Mouse (Mus musculus) gastrocnemius, postnatal 4 days (tissue): Measurements from ENCODE around the gene Hmgcll1. TPM values are rescaled to one million over a fixed set of nuclear protein-coding genes. Genes with fewer than 3 reads are reported as not detected.

Source experiments
- DNase-seq, 2 experiments: peaks; one replicate each; pipeline ENCODE4 v3.0.0; 2021 to 2022; ENCODE audit warnings: low spot score in 2 of 2, mixed read lengths in 2 of 2
- long read RNA-seq, 2 experiments: library from polyadenylated mRNA; stranded (forward); transcript quantifications; one replicate each; pipeline ENCODE4 v2.0.0; 2021
- total RNA-seq, 2 experiments: library from RNA; stranded (reverse); gene quantifications; 2 replicates each; pipeline ENCODE4 v1.2.3; 2021

The Hmgcll1 gene
- total RNA-seq, result under 1 TPM; 0.73 to 0.98 TPM
- long read RNA-seq, experiment 1, result 0 reads
- long read RNA-seq, experiment 2, partial matches to known transcripts, result 0 of 1 reads
- long read RNA-seq, experiment 2, other reads (novel, unspliced or antisense), result 1 of 1 reads

DNA sequence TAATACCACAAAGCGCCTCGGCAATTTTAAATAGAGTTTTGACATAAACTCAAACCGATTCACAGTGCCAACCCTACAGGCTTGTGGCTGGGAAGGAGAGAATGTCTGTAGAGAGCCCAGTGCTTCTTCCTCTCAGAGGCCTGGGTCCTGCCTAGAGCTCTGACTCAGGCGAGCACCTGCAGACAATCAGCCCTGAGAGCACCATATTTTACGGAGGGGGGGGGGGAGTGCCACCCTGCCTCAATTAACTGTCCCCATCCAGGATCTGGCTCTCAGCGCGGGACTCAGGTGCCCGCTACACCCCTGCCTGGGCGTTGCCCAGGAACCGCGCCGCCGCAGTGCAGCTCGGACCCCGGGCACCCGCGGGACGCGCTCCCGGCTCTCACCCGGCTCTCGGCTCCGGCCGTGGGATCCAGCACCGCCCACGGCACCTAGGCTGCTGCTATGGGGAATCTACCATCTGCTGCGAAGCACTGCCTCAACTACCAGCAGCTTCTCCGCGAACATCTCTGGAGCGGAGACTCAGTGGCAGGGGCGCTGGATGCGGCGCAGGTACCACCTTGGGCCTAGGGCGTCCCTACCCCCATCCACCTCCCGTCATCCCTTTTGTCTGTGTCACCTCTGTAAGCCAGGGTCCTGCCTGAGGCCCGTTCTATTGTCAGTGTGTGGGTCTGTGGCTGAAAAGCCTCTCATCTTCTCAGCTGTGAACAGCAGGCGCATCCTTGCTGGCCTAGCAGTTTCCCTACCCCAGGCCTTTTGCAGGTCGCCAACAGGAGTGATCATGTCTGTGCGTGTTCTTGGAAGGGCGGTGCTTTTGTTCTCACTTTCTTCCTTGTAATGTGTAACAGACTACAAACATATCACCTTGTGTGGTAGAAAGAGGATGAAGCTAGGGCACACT is at the start of gene Hmgcll1:
TSS of gene Hmgcll1 (plus strand) at position 225 of the 901 bp plus-strand sequence.
- no peak for DNase-seq

DNA sequence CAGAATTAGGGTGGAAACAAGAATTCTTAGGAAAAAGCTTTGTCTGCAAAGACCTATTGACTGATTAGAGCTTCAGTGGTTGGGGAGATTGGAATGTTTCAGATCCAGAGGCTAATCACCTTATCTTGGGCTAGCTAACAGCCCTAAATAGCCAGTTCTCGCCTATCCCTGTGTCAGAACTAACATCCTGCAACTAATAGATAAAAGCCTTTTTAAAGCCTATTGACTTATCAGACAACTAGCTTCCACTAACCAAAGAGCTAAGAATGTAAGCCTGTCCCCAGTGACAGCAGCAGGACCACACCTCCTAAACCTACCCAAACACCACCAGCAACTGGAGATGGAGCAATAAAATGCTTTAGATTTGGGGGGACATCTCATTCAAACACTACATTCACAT is 34.6 kb upstream of the Hmgcll1 start:
- DNase-seq, result no peak

DNA sequence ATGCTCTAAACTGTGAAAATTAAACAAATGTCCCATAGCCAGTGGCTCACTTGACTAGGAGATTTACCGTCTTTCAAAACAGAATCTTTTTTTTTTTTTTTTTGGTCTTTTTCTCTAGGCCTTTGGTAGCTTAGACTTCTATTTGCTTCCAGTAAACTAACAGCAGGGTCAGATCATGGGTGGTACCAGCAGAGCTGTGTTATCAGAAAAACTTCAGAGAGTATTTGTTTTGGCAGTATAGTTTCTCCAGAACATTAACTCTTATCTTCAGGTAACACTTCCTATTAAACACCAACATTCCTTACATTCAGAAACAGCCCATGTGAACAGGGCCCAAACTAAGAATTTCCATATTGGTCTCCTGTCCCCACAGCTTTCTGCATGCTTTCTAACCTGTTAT is 33.5 kb upstream of the Hmgcll1 start:
- no peak for DNase-seq

DNA sequence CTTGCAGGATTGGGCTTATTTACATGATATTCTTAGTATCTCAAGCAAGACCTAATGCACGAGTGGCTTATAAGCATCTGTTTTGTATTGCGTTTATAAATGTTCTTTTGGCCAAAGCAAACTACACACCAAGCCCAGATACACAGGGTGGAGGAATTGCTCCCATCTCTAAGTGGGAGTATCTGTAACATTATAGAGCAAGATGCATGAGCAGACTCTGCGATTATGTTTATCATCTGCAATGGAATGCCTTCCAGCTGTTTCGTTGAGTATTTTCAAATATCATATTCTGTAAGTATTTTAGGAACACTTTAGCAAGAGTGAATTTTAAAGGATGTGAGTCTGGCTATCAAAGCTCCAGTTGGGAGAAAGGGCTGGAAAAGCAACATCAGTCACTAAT is 25.2 kb upstream of the Hmgcll1 start:
- DNase-seq, result no peak

DNA sequence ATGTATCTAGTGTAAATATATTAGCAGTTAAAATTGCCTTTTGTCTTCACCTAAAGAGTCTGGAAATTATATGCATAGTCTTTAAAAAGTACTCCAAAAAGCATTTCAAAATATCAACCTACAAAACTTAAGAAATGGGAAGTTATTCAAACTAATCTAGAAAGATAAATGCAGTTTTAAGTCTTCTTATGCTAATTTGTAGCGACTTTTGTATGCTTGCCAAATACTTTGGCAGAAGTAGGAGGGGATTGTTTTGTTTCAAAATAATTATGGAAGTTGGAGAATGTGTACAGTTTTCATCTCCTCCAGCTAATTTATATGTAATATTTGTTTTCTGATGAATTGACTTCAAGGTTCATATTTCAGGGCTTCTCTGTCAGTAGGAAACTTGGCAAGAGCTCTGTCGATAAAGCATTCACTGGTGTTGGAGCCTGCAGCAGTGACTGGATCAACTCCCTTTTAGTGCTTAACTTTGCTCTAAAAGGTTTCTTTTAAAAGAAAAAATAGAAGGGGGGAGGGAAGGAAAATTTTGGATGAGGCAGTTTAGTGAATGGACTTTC is 15.8 kb upstream of the Hmgcll1 start:
- no peak for DNase-seq

DNA sequence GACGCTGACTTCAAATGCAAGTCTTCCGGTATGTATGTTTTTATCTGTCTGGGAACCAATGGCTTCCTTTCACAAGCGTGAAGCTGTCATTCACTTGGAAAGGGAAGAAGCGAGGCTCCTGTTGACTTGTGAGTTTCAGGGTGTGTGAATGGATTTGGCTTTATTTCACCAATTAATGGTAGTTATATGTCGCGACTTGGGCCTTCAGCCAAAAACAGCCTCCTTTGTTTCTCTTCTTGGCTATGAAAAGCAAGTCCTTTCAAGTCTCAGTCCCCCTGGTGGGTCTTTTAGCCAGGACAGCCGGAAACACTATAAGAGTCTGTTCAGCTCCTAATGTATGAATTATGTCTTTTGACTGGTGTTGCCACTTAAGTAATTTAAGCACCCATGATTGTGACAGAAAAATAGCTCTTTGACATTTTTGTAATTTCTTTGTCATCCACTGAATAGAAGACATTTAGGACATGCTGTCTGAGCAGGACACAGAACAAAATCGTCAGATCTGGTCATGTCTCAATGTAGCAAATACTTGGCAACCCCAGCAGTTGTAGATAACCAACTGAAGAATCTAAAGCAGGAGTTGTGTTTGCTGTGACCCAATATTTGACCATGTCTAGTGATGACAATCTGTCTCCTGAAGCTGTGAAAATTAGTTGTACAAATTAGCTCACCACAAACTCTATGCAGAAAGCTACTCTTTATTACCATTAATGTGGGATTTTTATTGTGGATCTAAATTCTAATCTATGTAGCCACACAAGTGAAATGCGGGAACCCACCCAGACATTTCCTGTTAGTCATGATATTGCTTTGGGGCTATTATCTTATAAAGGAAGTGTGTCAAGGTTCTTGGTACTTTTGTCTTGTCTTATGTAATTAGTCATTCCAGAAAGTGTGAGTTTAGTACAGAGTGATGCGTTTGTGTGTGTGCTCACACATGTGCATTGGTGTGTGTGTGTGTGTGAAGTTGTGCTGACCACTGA is 13.5 kb upstream of the Hmgcll1 start:
- DNase-seq, result no peak

DNA sequence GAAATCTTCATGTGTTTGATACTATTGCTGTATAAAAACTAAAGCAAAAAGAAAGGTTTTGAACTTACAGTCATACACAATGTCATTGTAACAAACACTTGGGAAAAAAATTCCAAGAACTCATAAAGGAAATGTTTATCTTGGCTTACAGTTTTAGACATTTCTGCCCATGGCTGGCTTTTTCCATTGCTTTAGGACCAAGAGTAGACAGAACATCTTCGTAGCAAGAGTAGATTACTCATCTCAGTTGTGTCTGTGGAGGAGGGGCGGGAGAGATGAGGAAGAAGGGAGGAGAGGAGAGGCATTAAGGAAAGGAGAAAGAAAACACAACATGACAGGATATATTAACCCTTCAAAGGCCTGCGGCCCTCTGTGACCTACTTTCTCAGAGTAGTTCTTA is 11.6 kb upstream of the Hmgcll1 start:
- no peak for DNase-seq

DNA sequence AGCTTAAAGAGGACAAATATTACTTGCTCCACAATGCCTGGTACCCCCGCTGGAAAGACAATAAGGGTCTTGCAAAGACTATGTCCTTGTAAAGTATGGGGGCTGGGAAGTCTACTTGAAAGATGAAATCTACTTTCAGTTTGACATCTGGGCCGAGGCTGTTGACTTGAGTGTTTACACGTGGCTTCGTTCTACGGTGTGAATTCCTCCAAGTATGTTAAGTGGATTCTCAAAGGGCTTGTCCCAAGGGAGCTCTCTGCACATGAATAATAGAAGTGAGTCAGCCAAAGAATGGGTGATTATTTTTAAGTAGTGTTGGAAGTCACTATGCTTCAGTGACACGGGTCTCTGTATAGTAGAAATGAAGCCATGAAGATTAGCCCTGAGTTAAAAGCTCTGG is 11.0 kb upstream of the Hmgcll1 start:
- DNase-seq, result no peak

DNA sequence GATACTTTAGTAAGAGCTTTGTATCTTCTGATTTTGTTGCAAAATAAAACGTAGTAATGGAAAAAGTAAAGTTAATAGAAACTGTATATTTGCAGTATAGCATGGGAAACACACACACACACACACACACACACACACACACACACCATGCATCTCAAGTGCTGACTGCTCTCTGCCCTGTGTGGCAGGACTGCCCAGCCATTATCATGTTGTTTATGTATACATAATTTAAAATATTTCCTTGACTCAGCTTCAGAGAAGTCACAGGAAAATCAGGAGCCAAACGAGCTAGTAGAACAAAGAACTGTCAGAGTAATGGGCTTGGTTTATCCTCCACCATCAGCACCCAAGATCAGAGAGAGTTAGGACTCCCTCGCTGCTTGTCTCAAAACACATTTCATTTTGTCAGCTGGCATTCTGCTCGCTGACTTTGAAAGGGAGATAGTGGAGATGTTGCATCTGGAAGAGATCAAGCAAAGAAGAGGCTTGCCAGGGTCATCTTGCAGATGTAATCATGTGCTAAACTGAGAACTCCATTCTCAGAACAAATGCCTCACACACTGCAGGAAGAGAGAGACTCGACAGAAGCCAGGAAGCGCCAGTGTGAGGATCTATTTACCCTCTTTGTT is 7.2 kb upstream of the Hmgcll1 start:
- DNase-seq, result peak in 1 of 2 experiments; percentile 33

DNA sequence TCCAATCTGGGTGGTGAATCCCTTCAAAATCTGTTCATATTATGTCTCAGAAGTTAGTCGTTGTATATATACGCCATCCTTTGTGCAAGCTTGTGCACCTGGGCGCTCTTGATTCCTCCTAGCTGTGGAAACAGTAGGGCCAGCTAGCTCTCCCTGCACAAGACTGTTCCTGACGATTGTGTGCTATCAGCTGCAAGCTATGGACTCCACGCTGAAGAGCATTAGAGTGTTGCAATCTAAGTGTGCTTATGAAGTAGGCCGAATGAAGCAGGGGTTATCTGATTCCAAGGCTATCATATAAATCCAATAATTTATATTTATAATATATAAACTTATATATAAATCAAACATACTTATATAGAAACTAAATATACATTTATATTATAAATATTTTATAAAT is 866 bp upstream of the Hmgcll1 start:
- no peak for DNase-seq

DNA sequence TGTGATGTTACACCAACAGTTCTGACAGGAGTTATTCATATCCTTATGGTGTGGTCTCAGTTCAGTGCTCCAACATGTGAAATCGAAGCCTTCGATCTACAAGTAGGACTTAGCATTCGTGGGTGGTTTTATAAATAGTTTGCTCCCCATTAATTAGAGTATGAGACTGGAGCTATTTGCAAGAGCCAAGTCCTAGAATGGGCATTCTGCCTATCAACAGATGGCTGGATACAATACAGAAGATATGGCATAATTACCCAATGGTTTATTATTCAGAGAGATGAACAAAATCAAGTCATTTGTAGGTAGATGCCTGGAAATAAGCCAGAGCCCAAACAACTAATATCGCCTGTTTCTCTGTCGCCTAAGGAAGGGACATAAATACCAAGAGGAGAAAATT is 1.3 kb downstream of the Hmgcll1 start:
- no peak for DNase-seq

DNA sequence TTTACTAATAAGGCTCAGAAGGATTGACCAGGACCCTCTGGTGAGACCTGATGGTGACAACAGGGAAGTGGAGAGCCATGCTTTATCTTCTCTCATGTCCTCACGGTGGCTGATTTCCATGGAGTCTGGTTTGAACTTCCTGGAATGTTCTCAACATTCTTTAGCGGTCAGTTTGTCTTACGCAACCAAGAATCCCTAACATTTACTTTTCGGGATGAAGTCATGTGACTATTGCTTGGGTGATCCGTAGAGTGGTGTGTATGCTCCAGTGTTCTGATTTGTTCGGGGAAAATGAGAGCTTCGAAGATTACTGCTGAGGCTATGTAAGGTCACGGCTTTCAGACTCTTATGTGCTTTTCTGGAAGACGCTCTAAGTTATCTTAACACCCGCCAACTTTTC is 1.9 kb downstream of the Hmgcll1 start:
- DNase-seq, result no peak

DNA sequence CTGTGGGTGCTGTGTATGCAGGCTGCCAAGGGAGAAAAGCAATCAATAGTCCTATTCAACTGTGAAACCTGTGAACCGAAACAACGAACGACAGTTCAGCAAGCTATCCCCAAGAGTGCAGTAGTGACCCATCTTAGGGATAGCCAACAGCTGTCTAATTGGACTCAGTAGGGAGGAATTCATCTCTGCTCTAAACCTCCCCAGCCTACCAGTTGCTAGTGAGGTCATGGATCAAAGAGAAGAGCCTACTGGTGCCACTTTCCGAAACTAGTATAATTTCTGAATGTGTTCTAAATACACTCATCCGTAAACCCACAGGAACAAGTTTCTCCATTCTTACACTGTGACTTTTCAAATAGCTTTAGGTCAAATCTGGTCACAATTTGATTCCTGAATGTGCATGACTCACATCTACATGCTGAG is 8.9 kb downstream of the Hmgcll1 start:
- DNase-seq, result no peak

DNA sequence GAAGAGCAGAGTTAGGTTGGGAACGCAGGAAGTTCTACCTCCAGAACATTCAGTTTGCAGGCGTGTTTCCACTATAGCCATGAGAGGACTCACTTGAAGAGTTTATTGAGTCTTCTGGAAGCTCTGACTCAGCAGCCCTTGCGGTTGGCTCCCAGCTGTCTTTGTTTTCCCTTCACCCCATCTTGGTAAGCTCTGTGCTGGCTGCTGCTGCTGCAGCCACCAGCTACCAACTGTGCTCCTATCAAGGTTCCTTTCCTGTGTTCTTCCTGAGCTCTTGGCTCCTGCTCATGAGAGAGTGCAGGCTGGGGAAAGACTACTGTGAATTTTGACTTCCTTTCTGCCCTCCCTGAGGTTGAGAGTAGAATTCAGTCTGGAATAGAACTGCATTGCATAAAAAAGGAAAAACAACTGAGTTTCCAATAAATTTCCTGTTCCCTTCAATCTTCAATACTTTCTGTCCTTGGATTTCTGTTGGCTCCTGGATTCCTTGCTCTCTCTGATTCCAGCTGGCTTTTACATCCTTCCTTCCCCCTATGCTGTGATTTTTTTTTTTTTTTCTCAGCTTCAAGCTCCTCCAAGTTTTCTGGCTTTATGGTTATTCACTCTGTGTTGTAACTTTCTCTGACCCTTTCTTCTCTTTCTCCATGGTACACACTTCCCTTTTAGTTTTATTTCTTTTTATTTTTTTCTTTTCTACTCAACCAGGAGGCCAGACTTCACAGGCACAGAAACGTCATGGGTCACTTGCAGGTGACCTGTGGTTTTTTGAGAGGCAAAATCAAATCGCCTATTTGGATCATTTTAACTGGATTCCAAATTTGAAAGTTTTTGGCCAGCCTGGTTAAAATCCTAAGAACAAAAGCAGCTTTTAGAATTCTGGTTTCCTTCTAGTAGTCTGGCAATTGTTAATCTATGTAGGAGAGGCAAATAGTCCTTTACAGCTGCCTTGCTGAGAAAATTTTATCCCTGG is 9.9 kb downstream of the Hmgcll1 start:
- no peak for DNase-seq

DNA sequence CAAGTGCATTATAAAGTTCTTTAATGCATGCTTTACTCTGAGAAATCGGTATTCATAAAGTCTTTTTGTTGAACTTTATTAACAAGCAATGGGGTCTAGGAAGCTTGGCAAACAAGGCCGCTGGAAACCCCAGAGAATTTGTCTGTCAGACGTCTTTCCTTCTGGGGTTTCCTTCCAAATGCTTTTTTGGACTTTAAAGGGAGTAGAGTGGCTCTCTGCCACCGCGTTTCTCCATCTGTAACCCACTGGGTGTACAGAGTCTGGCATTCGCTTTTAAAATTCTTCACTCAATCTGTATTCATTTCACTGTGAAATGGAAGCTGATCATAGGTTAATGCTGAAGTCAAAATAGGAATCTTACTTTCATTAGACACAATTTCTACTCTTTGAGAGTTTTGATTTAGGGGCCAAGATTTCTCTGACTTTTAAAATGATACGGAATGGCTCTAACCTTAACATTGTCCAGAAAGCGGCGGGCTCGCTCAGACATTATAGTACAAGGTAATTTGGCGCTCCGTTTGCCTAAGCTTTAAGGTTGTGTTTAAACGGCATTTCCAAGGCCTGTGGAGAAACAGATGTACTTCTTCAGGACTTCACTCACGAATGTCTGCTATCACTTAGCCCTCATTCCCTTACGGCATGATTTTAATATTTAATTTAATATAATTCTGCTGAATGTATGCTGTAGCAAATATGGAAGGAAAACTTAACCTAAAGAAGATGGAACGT is 15.0 kb downstream of the Hmgcll1 start:
- DNase-seq, result peak in 1 of 2 experiments; percentile 24

DNA sequence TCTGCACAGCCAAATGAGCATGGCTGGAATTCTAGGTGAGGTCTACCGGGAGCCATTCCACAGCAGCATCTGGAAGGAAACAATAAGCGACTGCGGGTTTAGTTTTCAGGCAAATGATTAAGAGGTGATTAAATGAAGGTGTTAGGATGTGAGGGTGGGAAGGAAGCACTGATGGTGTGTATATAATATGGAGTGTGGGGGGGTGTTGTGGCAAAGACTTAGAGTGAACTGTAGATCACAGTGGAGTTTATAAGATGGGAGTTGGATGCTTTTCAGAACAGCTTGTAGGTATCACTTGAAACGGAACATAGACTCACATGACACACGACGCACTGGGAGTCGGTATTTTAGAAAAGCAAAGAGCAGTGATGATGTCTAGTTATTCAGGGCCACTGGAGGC is 20.4 kb downstream of the Hmgcll1 start:
- DNase-seq, result no peak

DNA sequence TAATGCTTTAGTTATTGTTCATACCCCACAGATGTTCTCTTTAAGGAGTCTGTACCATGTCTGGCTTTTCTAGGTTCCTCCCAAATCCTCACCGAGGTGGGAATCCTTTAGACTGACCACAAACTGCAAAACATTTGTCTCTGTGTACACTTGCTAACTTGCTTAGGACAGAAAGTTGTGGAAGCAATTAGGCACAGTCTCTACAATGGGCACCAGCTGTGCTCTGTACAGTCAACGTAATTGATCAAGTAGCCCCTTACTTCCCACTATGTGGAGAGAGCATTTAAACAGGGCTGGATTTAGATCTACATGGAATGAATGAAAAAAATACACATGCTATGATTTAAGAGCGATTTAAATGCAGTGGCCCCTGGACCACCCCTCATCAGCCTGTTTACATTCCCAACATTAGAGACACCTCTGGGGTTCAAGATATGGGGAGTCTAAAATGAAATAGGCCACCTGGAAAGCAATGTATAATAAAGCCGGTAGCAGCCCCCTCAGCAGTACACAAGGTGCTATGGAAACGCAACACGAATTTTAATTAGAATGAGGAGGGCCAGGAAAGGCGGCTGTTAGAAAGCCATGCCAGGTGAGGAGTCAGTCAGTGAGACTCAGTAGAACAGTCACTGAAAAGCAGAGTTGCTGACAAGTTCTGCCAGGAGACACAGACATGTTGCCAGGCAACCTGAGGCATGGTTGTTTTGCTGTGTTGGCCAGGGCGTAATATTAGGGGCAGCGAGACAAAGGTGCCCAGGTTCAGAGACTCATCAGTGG is 23.9 kb downstream of the Hmgcll1 start:
- no peak for DNase-seq

DNA sequence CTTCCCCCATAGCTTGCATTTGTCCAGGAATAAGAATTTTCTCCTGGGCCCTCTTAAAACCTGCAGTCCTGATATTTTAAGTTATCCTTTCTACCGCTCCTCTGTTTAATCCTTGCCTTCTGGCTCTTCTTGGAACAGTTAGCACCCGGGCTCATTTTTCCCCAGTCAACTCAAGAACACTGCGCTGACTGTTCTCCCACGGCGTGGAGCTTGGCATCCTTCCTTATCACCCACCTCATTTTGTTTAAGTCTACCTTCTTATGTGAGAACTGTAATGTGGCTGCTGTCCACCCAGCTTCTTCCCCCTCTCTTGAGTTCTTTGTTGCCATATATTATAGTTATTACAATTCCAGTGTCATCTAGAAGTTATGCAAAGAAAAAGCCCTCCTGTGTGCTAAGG is 25.1 kb downstream of the Hmgcll1 start:
- DNase-seq, result no peak
